Mouse (Mus musculus): ENCODE data around the gene Col18a1. TPM values are rescaled to one million over a fixed set of nuclear protein-coding genes. Genes with fewer than 3 reads are reported as not detected.
A peak's percentile ranks its signal among the peaks of the same experiment; 100 is the strongest.

The Col18a1 gene
- total RNA-seq, 2 experiments from 2014 or later: 3.2 to 4.8 TPM

- Histone ChIP-seq H3K4me3 (no peak overlapping the region), H3K27ac (no peak overlapping the region)
- no peak for TF ChIP-seq CTCF (conservative IDR thresholded peaks at IDR 0.05)
- no peak for DNase-seq (ENCODE audit: low spot score in 2 of 2)
Observed at GRCm38 (mm10) chr10:77017061-77017460, 149.3 kb downstream of the Col18a1 start.

- no peak for DNase-seq (ENCODE audit: low spot score in 2 of 2)
- no peak overlapping the region for H3K27ac ChIP-seq
- no peak overlapping the region for H3K4me3 ChIP-seq
- TF ChIP-seq CTCF (conservative IDR thresholded peaks at IDR 0.05): no peak
Observed at GRCm38 (mm10) chr10:77016499-77016898, 149.8 kb downstream of the Col18a1 start.

- no peak for TF ChIP-seq CTCF (conservative IDR thresholded peaks at IDR 0.05)
- Histone ChIP-seq H3K4me3 (no peak overlapping the region), H3K27ac (no peak overlapping the region)
- DNase-seq (ENCODE audit: low spot score in 2 of 2): no peak
Observed at GRCm38 (mm10) chr10:77016080-77016479, 150.3 kb downstream of the Col18a1 start.

- no peak for DNase-seq (ENCODE audit: low spot score in 2 of 2)
- H3K4me3 ChIP-seq: no peak overlapping the region
- H3K27ac ChIP-seq: no peak overlapping the region
- TF ChIP-seq CTCF (conservative IDR thresholded peaks at IDR 0.05): no peak
Observed at GRCm38 (mm10) chr10:77011681-77012080, 154.7 kb downstream of the Col18a1 start.

- Histone ChIP-seq H3K27ac (peak overlapping the region; percentile 75), H3K4me3 (no peak overlapping the region)
- no peak for TF ChIP-seq CTCF (conservative IDR thresholded peaks at IDR 0.05)
- peak in 1 of 2 experiments; percentile 13 for DNase-seq (ENCODE audit: low spot score in 2 of 2)
Observed at GRCm38 (mm10) chr10:77008698-77009097, 157.7 kb downstream of the Col18a1 start.

- Histone ChIP-seq H3K4me3 (no peak overlapping the region), H3K27ac (peak overlapping the region; percentile 85)
- DNase-seq (ENCODE audit: low spot score in 2 of 2): peak; percentile 48 to 55
- TF ChIP-seq CTCF (conservative IDR thresholded peaks at IDR 0.05): no peak
Observed at GRCm38 (mm10) chr10:77008109-77008561, 158.2 kb downstream of the Col18a1 start.

- DNase-seq (ENCODE audit: low spot score in 2 of 2): no peak
- H3K27ac ChIP-seq: peak overlapping the region; percentile 85
- TF ChIP-seq CTCF (conservative IDR thresholded peaks at IDR 0.05): no peak
- no peak overlapping the region for H3K4me3 ChIP-seq
Observed at GRCm38 (mm10) chr10:77007433-77008108, 158.8 kb downstream of the Col18a1 start.

- TF ChIP-seq CTCF (conservative IDR thresholded peaks at IDR 0.05): no peak
- Histone ChIP-seq H3K27ac (no peak overlapping the region), H3K4me3 (no peak overlapping the region)
- DNase-seq (ENCODE audit: low spot score in 2 of 2): no peak
Observed at GRCm38 (mm10) chr10:77004936-77005335, 161.4 kb downstream of the Col18a1 start.

Other genes with a start within 250 kb of the Col18a1 start
- gene Pcbp3, start 204.7 kb downstream of the Col18a1 start, total RNA-seq (2021): 10 to 100 TPM; 57.6 to 63.9 TPM
- 10 to 100 TPM; 21.1 to 21.6 TPM for gene Slc19a1, start 134.3 kb downstream of the Col18a1 start, total RNA-seq (2021)
- gene Pofut2, start 92.7 kb upstream of the Col18a1 start, total RNA-seq (2021): 10 to 100 TPM; 29.5 to 30.1 TPM